Mouse (Mus musculus): ENCODE data around the gene Flna.

Gene Flna

DNA sequence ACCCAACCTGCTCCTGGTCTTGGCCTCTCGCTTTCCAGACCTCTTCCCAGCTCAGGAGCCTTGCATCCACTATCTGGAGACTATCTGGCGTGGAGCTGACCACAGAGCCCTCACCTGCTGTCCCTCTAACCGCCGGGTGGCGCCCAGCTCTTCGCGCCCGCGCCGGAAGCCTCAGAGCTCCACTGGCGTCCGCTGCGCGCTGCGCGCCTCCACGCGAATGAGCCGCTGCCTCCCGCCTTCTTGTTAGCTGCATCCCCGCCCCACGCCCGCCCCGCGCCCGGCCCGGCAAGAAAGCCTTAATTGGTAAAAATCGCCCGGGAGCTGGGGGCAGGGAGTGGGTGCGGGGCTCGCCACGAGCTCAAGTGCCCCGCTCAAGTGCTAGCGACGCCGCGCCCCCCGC is at the start of gene Flna:
Flna (minus strand) TSS at position 206 of the 400 bp plus-strand sequence.
- in situ Hi-C loops (cut with MboI; ENCODE audit: low sequenced_read_pairs) = loop anchor here (10.0 kb wide), 1 partner anchor 165 kb away; no protein-coding TSS in a partner anchor

- in situ Hi-C loops (cut with MboI; ENCODE audit: low sequenced_read_pairs) = no loop called here
Measured at GRCm38 (mm10) chrX:74298348-74298747, 48.7 kb upstream of the Flna start.

- in situ Hi-C loops (cut with MboI; ENCODE audit: low sequenced_read_pairs) = no loop called here
Measured at GRCm38 (mm10) chrX:74296538-74297448, 47.2 kb upstream of the Flna start, which contains the start of gene Atp6ap1. TSS of gene Atp6ap1 (plus strand) at chrX:74297097.

DNA sequence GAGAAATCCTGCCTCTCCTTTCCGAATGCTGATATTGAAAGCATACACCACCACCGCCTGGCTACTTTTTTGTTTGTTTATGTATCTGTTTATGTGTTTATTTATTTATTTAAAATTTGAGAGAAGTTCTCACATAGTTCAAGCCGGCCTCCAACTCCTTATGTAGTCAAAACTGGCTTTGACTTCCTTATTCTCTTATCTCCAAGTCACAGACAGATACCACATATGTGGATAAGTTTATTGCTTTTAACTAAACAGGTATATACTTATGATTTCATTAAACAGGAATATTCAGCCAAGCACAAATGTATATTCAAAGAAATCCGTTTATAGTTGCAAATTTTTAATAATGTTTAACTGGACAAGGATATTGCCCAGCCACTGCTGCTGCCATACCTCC is 43.8 kb upstream of the Flna start:
- in situ Hi-C loops (cut with MboI; ENCODE audit: low sequenced_read_pairs) = no loop called here

DNA sequence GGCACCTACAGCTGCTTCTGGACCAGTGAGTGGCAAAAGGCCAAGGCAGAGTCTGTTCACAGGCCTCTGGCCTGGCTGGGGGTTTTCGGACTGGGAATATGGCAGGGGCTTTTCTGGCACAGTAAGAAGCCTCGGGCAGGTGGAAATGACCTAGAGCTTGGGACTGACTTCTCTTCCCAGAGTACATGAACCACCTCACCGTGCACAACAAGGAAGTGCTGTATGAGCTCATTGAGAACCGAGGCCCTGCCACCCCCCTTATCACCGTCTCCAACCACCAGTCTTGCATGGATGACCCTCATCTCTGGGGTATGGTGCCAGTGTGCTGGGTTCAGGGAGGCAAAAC is 33.4 kb upstream of the Flna start:
- in situ Hi-C loops (cut with MboI; ENCODE audit: low sequenced_read_pairs) = no loop called here

- in situ Hi-C loops (cut with MboI; ENCODE audit: low sequenced_read_pairs) = no loop called here
Measured at GRCm38 (mm10) chrX:74282395-74283091, 32.9 kb upstream of the Flna start.

GRCm38 (mm10) chrX:74281732-74282394 is 32.2 kb upstream of the Flna start, which contains the start of the genes Taz and Dnase1l1:
TSS of gene Taz (plus strand) at chrX:74281912.
TSS of gene Dnase1l1 (minus strand) at chrX:74282337.
- in situ Hi-C loops (cut with MboI; ENCODE audit: low sequenced_read_pairs) = no loop called here

GRCm38 (mm10) chrX:74281041-74281731 is 31.6 kb upstream of the Flna start:
- in situ Hi-C loops (cut with MboI; ENCODE audit: low sequenced_read_pairs) = no loop called here

DNA sequence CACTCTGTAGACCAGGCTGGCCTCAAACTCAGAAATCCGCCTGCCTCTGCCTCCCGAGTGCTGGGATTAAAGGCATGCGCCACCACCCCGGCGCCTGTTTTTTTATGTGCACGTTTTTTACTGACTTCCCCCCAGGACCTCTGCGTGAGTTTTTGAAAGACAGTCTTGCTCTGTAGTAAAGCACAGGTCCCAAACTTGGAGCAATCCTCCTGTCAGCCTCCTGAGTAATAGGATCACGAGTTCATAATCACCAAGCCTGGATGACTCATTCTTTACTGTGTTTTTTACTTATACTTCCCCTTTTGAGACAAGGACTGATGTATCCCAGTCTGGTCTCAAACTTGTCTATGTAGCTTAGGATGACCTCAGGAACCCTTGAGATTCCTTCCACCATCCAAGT is 28.3 kb upstream of the Flna start:
- in situ Hi-C loops (cut with MboI; ENCODE audit: low sequenced_read_pairs) = no loop called here

DNA sequence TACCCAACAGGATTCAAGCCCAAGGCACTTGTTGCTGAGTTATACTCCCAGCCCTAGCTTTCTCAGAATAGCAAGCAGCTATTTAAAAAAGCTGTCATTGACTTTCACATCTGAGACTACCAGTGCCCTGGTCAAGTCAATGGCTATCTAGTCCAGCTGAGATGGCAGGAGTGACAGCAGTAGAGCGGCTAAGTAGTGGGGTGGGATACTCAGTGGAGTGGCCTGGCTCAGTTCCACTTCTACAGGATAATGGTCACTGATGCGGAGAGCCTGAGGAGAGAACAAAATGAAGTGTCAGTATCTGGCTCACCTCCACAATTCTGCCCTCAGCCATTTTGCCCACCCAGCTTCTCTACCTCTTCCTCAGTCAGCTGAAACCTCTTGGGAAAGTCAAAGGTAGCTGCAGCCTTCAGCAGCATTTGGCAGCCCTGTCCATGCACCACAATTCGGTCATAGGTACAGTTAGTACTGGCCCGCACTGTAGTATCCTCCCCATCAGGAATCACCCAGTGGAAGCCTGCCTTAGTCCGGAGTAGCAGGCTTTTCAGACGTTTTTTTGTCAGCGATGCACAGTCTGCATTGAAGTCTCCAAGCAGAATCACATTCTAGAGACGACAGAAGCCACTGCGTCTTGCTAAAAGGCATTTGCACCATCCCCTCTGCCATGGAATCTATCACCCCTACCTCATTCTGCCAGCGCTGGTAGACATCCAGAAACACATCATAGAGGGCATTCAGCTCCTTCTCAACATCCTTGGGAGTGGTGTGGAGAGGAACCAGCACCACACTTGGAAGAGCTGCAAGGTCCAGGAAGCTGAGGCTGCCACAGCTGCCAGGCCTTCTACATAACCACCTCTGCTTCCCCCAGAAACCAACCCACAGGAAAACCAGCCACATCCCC is 24.1 kb upstream of the Flna start:
- in situ Hi-C loops (cut with MboI; ENCODE audit: low sequenced_read_pairs) = no loop called here

- in situ Hi-C loops (cut with MboI; ENCODE audit: low sequenced_read_pairs) = no loop called here
Measured at GRCm38 (mm10) chrX:74270902-74271551, 21.4 kb upstream of the Flna start.

- in situ Hi-C loops (cut with MboI; ENCODE audit: low sequenced_read_pairs) = no loop called here
Measured at GRCm38 (mm10) chrX:74270062-74270901, 20.7 kb upstream of the Flna start, which contains the start of gene Rpl10. TSS of gene Rpl10 (plus strand) at chrX:74270812.

DNA sequence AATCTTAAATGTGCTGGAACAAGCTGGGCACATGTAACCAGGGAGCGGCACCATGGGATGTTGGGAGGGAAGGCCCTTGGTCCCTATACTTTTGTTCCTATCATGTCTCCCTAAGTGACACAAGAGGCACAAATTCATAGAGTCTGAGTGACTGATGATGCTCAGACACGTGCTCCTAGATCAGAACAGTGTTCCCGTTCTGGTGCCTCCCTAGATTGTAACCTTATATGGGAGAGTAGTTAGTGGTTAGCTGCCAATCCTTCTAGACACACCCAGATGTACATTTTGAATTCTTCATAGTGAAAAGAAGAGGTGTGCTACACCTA is 20.1 kb upstream of the Flna start:
- in situ Hi-C loops (cut with MboI; ENCODE audit: low sequenced_read_pairs) = no loop called here

DNA sequence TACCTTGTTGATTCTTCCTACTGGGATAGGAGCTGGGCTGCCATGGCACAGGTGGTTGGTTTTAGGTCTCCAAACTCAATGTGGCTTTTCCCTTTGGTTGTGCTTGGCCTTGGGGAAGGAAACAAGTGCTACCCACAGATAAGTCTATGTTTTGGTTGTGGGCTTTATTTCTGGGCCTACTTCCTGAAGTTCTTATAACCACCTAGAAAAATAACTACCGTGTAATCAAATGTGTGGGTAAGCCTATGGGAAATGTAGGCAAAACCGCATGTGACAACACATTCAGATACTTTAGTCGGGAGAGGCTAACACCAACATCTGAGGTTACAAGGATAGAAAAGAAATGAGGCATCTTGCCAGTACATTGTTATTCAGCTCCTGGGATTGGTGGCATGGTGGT is 8.1 kb upstream of the Flna start:
- in situ Hi-C loops (cut with MboI; ENCODE audit: low sequenced_read_pairs) = no loop called here

DNA sequence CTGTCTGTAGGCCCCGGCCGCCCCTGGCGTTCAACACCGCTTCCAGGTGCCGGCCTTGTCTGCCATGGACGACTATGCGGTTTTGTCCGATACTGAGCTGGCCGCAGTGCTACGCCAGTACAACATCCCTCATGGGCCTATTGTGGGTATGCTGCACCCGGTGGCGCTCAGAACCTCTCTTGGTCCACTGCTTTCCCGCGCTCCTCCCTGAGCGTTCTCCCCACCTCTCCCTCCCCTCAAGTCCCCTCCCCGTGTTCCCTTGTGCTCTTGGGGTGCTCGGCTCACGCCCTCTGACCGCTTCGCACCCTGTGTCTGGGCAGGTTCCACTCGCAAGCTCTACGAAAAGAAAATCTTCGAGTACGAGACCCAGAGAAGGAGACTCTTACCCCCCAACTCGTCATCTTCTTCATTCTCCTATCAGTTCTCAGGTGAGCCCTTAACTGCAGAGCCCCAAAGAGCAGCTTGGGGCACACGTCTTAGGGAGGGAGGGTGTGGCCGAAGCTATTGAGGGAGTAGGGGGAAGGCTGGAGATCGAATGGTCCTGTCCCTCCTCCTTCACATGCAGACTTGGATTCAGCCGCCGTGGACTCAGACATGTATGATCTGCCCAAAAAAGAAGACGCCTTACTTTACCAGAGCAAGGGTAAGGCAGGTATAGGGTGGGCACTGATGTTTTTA is 5.4 kb upstream of the Flna start:
- in situ Hi-C loops (cut with MboI; ENCODE audit: low sequenced_read_pairs) = no loop called here

- in situ Hi-C loops (cut with MboI; ENCODE audit: low sequenced_read_pairs) = no loop called here
Measured at GRCm38 (mm10) chrX:74254153-74254887, 4.7 kb upstream of the Flna start, which contains the start of gene Emd. TSS of gene Emd (plus strand) at chrX:74254687.

DNA sequence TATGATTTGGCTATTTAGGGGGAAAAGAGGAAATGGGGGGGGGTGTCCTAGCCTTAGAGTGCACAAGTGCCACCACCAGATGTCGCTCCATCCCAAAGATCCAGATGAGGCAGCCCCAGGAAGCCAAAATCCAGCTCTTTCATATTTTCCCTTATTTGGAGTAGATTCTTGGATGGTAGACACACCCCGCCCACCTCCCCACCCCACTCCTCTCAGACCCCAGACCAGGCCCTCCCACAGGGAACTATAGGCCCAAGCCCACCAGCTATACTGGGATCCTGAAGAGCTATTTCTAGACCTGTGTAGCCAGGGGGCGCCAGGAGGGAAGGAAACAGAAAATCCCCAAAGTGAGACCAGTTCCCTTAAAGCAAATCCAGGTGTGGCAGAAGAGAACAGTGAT is 969 bp downstream of the Flna start:
- in situ Hi-C loops (cut with MboI; ENCODE audit: low sequenced_read_pairs) = loop anchor here (10.0 kb wide), 1 partner anchor 166 kb away; no protein-coding TSS in a partner anchor

All from CH12F3 (cell line).